Mouse (Mus musculus): ENCODE data around the gene Dcxr.

- TF ChIP-seq POLR2A (IDR thresholded peaks at IDR 0.05; ENCODE audit: borderline replicate concordance, low read depth, low read length): no peak
- TF ChIP-seq CTCF (IDR thresholded peaks at IDR 0.05; ENCODE audit: low read depth, low read length): no peak
Observed at GRCm38 (mm10) chr11:120682683-120683082, 44.4 kb downstream of the Dcxr start.
